Mouse (Mus musculus) olfactory bulb, adult 2 months (tissue): ENCODE measurements around the gene Olfr683.

Experiments used
- CTCF ChIP-seq: fragments of 200-500 bp; IDR thresholded peaks from 2 replicates; pipeline ENCODE4 v1.5.1; 2012; ENCODE audit warnings: low read depth, mild to moderate bottlenecking, low read length, moderate library complexity; ENCODE audit not compliant: insufficient read depth
- POLR2A ChIP-seq: fragments of 200-500 bp; IDR thresholded peaks from 2 replicates; pipeline ENCODE4 v1.6.1; 2012; ENCODE audit warnings: mild to moderate bottlenecking, low read depth, low read length, moderate library complexity; ENCODE audit not compliant: insufficient read depth

DNA sequence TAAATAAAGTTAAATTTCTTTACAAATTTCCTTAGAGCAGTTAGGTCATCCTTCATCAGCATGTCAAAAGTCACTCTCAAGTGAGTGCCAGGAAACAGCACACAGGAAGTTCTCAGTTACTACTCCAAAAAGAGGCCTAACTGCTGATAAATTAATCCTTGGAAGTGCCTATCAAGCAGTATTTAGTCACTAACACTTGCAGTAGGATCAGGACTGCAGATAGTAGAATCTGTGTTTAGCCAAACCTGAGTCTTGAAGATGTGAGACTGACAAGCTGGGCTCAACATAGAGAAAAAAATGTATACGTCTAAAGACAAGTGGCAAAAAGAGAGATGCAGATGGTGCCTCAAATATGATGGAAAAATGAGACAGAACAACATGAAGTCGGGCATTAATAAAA lies 5.5 kb downstream of the Olfr683 start:
- TF ChIP-seq POLR2A = no peak
- no peak for TF ChIP-seq CTCF
